Mouse (Mus musculus) thymus, adult 2 months (tissue): ENCODE data around the gene Scrn2.

Experiments used
- CTCF ChIP-seq: fragments of 200-500 bp; IDR thresholded peaks from 2 replicates; pipeline ENCODE4 v1.5.1; 2012; ENCODE audit warnings: mild to moderate bottlenecking, control low read depth, low read length, moderate library complexity, borderline replicate concordance; ENCODE audit not compliant: control insufficient read depth, poor library complexity, insufficient read depth; ENCODE audit errors: extremely low read depth
- POLR2A ChIP-seq: fragments of 200-500 bp; IDR thresholded peaks from 2 replicates; pipeline ENCODE4 v1.6.1; 2012; ENCODE audit warnings: mild to moderate bottlenecking, low read length, control low read depth, moderate library complexity; ENCODE audit not compliant: control insufficient read depth, poor library complexity, insufficient read depth; ENCODE audit errors: extremely low read depth

GRCm38 (mm10) chr11:97050944-97051586, 21.3 kb downstream of the Scrn2 start:
- TF ChIP-seq POLR2A, result no peak
- TF ChIP-seq CTCF, result no peak
